Mouse (Mus musculus) heart, embryonic 11.5 days (tissue): ENCODE measurements around the gene Aire. TPM values are rescaled to one million over a fixed set of nuclear protein-coding genes. Genes with fewer than 3 reads are reported as not detected.

Experiments used
- ATAC-seq: fragments of 200-750 bp; cut with Nextera tagmentation; replicated peaks from 2 replicates; pipeline ENCODE4 v1.8.0; 2017; ENCODE audit warnings: moderate library complexity; ENCODE audit not compliant: insufficient number of reproducible peaks, low FRiP score, low TSS enrichment
- H3K27ac ChIP-seq: fragments of 300-500 bp; sonication (generic); 2 replicates; pipeline ENCODE4 v1.5.1; 2014; ENCODE audit warnings: mild to moderate bottlenecking, low read depth, low read length
- H3K27me3 ChIP-seq: fragments of 300-500 bp; sonication (generic); 2 replicates; pipeline ENCODE4 v1.6.1; 2014; ENCODE audit warnings: mild to moderate bottlenecking, low read length, mixed read lengths; ENCODE audit not compliant: control insufficient read depth, insufficient read depth
- H3K36me3 ChIP-seq: fragments of 300-500 bp; sonication (generic); 2 replicates; pipeline ENCODE4 v1.6.1; 2014; ENCODE audit warnings: mild to moderate bottlenecking, low read length, moderate library complexity, mixed read lengths; ENCODE audit not compliant: control insufficient read depth, insufficient read depth
- H3K4me1 ChIP-seq: fragments of 300-500 bp; sonication (generic); 2 replicates; pipeline ENCODE4 v1.6.1; 2014; ENCODE audit warnings: low read length; ENCODE audit not compliant: control insufficient read depth, insufficient read depth
- H3K4me2 ChIP-seq: fragments of 300-500 bp; sonication (generic); 2 replicates; pipeline ENCODE4 v1.6.1; 2014; ENCODE audit warnings: mild to moderate bottlenecking, moderate library complexity
- H3K4me3 ChIP-seq: fragments of 300-500 bp; sonication (generic); 2 replicates; pipeline ENCODE4 v1.5.1; 2014; ENCODE audit warnings: low read depth, low read length
- H3K9ac ChIP-seq: fragments of 300-500 bp; sonication (generic); 2 replicates; pipeline ENCODE4 v1.6.1; 2014; ENCODE audit warnings: mild to moderate bottlenecking, low read depth, low read length, moderate library complexity
- H3K9me3 ChIP-seq: fragments of 300-500 bp; sonication (generic); replicated peaks from 2 replicates; pipeline ENCODE4 v1.6.1; 2016; ENCODE audit warnings: low read length; ENCODE audit not compliant: control insufficient read depth
- WGBS: fragments of 180-500 bp; shearing (Covaris S2); extraction: QIAGEN DNeasy Blood & Tissue Kit; methylation state at CpG from one replicate; pipeline ENCODE4 v1.1.7; 2014; ENCODE audit not compliant: insufficient replicate concordance; 5-methylcytosine and 5-hydroxymethylcytosine counted together
- polyA plus RNA-seq: library from polyadenylated mRNA; unstranded; fragments of >200 nt; fragmentation: Nextera tagmentation; extraction: Ambion mirVana; gene quantifications from 2 replicates; pipeline ENCODE4 v1.2.1, GENCODE M21; 2014

The Aire gene
- polyA plus RNA-seq, 1 experiment from 2014 or later = 0.16 TPM

DNA sequence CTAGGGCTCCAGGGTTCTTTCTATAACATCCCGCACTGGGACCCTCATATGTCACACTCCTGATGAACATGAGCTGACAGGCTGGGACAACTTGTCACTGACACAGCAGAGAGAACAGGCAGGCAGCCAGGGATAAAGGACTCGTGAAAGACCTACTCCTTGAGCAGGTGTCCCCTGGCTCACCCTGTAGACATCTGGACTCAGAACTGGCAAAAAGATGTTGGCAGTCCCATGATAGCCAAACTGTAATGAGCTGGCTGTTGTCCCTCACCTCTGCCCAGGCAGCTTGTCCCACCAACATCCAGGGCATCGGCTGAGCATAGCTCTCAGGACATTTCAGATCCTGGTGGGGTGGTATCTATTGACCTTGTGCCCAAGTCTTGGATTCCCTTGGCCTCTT, 47.8 kb downstream of the Aire start:
- no peak overlapping the region for H3K4me2 ChIP-seq
- WGBS = 85% methylated on average over 3 of the region's 3 CpGs
- H3K27me3 ChIP-seq = no peaks in the 10 kb centered on the region
- H3K9ac ChIP-seq = no peak overlapping the region
- H3K4me3 ChIP-seq = no peak overlapping the region
- H3K4me1 ChIP-seq = no peaks in the 10 kb centered on the region
- no peaks in the 10 kb centered on the region for H3K9me3 ChIP-seq
- no peak for ATAC-seq
- H3K27ac ChIP-seq = no peak overlapping the region
- peaks cover 50% of the 10 kb centered on the region for H3K36me3 ChIP-seq

DNA sequence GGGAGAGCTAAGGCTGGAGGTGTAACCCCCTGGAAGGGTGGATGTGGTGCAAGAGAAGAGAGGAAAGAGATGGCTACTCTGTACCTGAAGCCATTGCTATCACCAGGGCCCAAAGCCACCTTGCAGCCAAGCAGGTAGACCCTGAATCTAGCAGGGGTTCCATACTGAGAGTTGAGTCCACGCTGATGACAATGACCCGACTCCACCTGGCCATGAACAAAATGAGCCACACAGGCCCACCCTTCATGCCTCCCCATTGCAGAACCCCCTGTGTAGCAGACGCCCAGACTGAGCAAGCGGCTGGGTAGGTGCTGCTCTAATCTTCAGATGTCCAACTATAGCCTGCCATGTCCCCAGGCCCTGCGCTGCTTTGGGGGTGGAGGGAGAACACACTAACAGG, 57.6 kb downstream of the Aire start:
- no peak overlapping the region for H3K4me3 ChIP-seq
- H3K4me2 ChIP-seq = no peak overlapping the region
- H3K4me1 ChIP-seq = no peaks in the 10 kb centered on the region; the same call in 1 of the 2 replicates
- WGBS = 65% methylated on average over 5 of the region's 5 CpGs
- no peaks in the 10 kb centered on the region for H3K9me3 ChIP-seq
- H3K9ac ChIP-seq = no peak overlapping the region
- no peaks in the 10 kb centered on the region for H3K27me3 ChIP-seq
- no peak overlapping the region for H3K27ac ChIP-seq
- H3K36me3 ChIP-seq = peaks cover 22% of the 10 kb centered on the region
- no peak for ATAC-seq

GRCm38 (mm10) chr10:77984660-77985059, 58.8 kb downstream of the Aire start:
- Histone ChIP-seq H3K9me3 (no peaks in the 10 kb centered on the region), H3K27me3 (no peaks in the 10 kb centered on the region; the same call in 1 of the 2 replicates), H3K9ac (no peak overlapping the region), H3K36me3 (peaks cover 14% of the 10 kb centered on the region), H3K4me2 (no peak overlapping the region), H3K4me1 (no peaks in the 10 kb centered on the region; the same call in 1 of the 2 replicates), H3K4me3 (no peak overlapping the region), H3K27ac (no peak overlapping the region)
- no peak; the same call in 1 of the 2 replicates for ATAC-seq
- WGBS = 2% methylated on average over 4 of the region's 4 CpGs

Other genes starting within 250 kb of the Aire start
- not detected in 2 replicates for gene Gm9639, start 248.5 kb downstream of the Aire start, polyA plus RNA-seq
- not detected in 2 replicates for gene Gm19668, start 244.5 kb downstream of the Aire start, polyA plus RNA-seq
- gene Gm9507, start 231.8 kb downstream of the Aire start, polyA plus RNA-seq = not detected in 2 replicates
- not detected in 2 replicates for gene Gm2696, start 228.9 kb downstream of the Aire start, polyA plus RNA-seq
- not detected in 2 replicates for gene Krtap10-4, start 216.5 kb downstream of the Aire start, polyA plus RNA-seq
- gene Krtap10-10, start 207.7 kb downstream of the Aire start, polyA plus RNA-seq = not detected in 2 replicates
- not detected in 2 replicates for gene Gm36176, start 196.8 kb downstream of the Aire start, polyA plus RNA-seq
- gene Gm10318, start 190.8 kb downstream of the Aire start, polyA plus RNA-seq = not detected in 2 replicates
- gene Gm3285, start 181.6 kb downstream of the Aire start, polyA plus RNA-seq = not detected in 2 replicates
- gene Lrrc3, start 141.1 kb downstream of the Aire start, polyA plus RNA-seq = 1.5 and 1.8 TPM in 2 replicates
- gene Trpm2, start 73.0 kb downstream of the Aire start, polyA plus RNA-seq = 0.07 and 0.13 TPM in 2 replicates
- gene 1810043G02Rik, start 65.1 kb downstream of the Aire start, polyA plus RNA-seq = 17.1 and 17.2 TPM in 2 replicates
- gene Pfkl, start 33.5 kb downstream of the Aire start, polyA plus RNA-seq = 168 and 194 TPM in 2 replicates
- 0.34 TPM in 1 of 2 replicates, not detected in the other for gene Dnmt3l, start 1.7 kb downstream of the Aire start, polyA plus RNA-seq
- gene Icosl, start 25.7 kb upstream of the Aire start, polyA plus RNA-seq = 1.1 and 1.5 TPM in 2 replicates
- gene D10Jhu81e, start 126.2 kb upstream of the Aire start, polyA plus RNA-seq = 24.1 and 27.9 TPM in 2 replicates
- gene Pwp2, start 141.5 kb upstream of the Aire start, polyA plus RNA-seq = 9.5 and 11.2 TPM in 2 replicates
- gene Trappc10, start 201.0 kb upstream of the Aire start, polyA plus RNA-seq = 7.6 and 16.4 TPM in 2 replicates